Mouse (Mus musculus) midbrain, embryonic 14.5 days (tissue): ENCODE measurements around the gene Las1l. TPM values are rescaled to one million over a fixed set of nuclear protein-coding genes. Genes with fewer than 3 reads are reported as not detected.

ENCODE experiments used
- polyA plus RNA-seq: library from polyadenylated mRNA; unstranded; fragments of >200 nt; fragmentation: Nextera tagmentation; extraction: Ambion mirVana; gene quantifications from 2 replicates; pipeline ENCODE4 v1.2.1, GENCODE M21; 2014

The Las1l gene
- polyA plus RNA-seq, 1 experiment from 2014 or later = 53.3 TPM

Other genes starting within 250 kb of the Las1l start
- 3.5 and 4.8 TPM in 2 replicates for gene Zc3h12b, start 245.3 kb downstream of the Las1l start, polyA plus RNA-seq
- 18.0 and 33.8 TPM in 2 replicates for gene Msn, start 139.1 kb upstream of the Las1l start, polyA plus RNA-seq